Mouse (Mus musculus) kidney, embryonic 16.5 days (tissue): ENCODE measurements around the gene Enah. TPM values are rescaled to one million over a fixed set of nuclear protein-coding genes. Genes with fewer than 3 reads are reported as not detected.

Experiments used
- polyA plus RNA-seq: library from polyadenylated mRNA; unstranded; fragments of >200 nt; fragmentation: Nextera tagmentation; extraction: Ambion mirVana; gene quantifications from 2 replicates; pipeline ENCODE4 v1.2.1, GENCODE M21; 2015

Enah gene
- polyA plus RNA-seq, 1 experiment from 2014 or later: 10.8 TPM

Other genes with a start within 250 kb of the Enah start
- gene Lbr, start 176.9 kb downstream of the Enah start, polyA plus RNA-seq: 107 TPM in 2 replicates
- 131 and 132 TPM in 2 replicates for gene Srp9, start 104.7 kb upstream of the Enah start, polyA plus RNA-seq
- not detected in 2 replicates for gene Vmn1r1, start 144.5 kb upstream of the Enah start, polyA plus RNA-seq